In genomic region chr6:87722631-87723030, GRCm38 (mm10) we compare ENCODE assay signal across 8 mouse cellular contexts. TPM values are rescaled to one million over a fixed set of nuclear protein-coding genes. Genes with fewer than 3 reads are reported as not detected.
DNase-seq lines count a peak whose midpoint lies in the region; TF ChIP-seq lines count a peak whose summit lies in the region.

No protein-coding gene starts in this region.

- no peaks in the 10 kb centered on the region for H3K79me2 ChIP-seq in heart, adult 2 months (replicated peaks; ENCODE audit: control insufficient read depth, insufficient read depth, low read length)

- H3K4me3 ChIP-seq in heart, adult 2 months = no peak overlapping the region
- H3K4me3 ChIP-seq in kidney, adult 2 months (ENCODE audit: insufficient read depth, low read depth, low read length) = no peak overlapping the region

- 14% methylated on average over 13 of the region's 13 CpGs for WGBS in heart, adult 2 months
- 10% methylated on average over 13 of the region's 13 CpGs for WGBS in kidney, adult 2 months

- no peaks in the 10 kb centered on the region for H3K4me1 ChIP-seq in heart, adult 2 months (ENCODE audit: control insufficient read depth, insufficient read depth, low read length)
- 0 out of 2 replicates have a peak, but pooled peaks cover 2% of the 10 kb centered on the region for H3K4me1 ChIP-seq in kidney, adult 2 months (ENCODE audit: control insufficient read depth, insufficient read depth, low read length)

- TF ChIP-seq POLR2A in heart, adult 2 months (IDR thresholded peaks at IDR 0.05; ENCODE audit: insufficient read depth, low read depth, low read length) = no peak
- no peak for TF ChIP-seq POLR2A in kidney, adult 2 months (IDR thresholded peaks at IDR 0.05; ENCODE audit: low read depth, low read length)

- no peak for TF ChIP-seq CTCF in heart, adult 2 months (IDR thresholded peaks at IDR 0.05)
- TF ChIP-seq CTCF in kidney, adult 2 months (conservative IDR thresholded peaks at IDR 0.05; ENCODE audit: insufficient read depth, insufficient read length, low read depth, low read length) = no peak

- H3K27ac ChIP-seq in heart, adult 2 months = no peak overlapping the region
- H3K27ac ChIP-seq in kidney, adult 2 months (ENCODE audit: insufficient read depth, low read depth, low read length) = no peak overlapping the region

- no peak for TF ChIP-seq EP300 in heart, adult 2 months (IDR thresholded peaks at IDR 0.05; ENCODE audit: insufficient read depth, low read depth, low read length)

- no peaks in the 10 kb centered on the region for H3K27me3 ChIP-seq in heart, adult 2 months (ENCODE audit: control insufficient read depth, insufficient read depth, low read length)
- H3K27me3 ChIP-seq in kidney, adult 2 months (replicated peaks; ENCODE audit: control insufficient read depth, insufficient read depth, low read length) = no peaks in the 10 kb centered on the region

- intact Hi-C loops in heart, adult 2 months (cut with DNase I) = no loop called here

- peak; percentile 64 for DNase-seq in adrenal gland, postnatal 14 days
- no peak for DNase-seq in adrenal gland, adult 18-20 months (ENCODE audit: low spot score in 2 of 2)
- peak; percentile 67 for DNase-seq in WW6 (ENCODE audit: low read depth, low spot score)
- peak; percentile 54 to 56 for DNase-seq in heart, adult 2 months
- peak; percentile 30 for DNase-seq in kidney, adult 2 months
- peak; percentile 38 to 42 for DNase-seq in lung, postnatal 4 days
- peak; percentile 63 for DNase-seq in right cerebral cortex, postnatal 4 days
- no peak for DNase-seq in layer of hippocampus, postnatal 14 days (ENCODE audit: low spot score in 2 of 2)

- no peaks in the 10 kb centered on the region for H3K36me3 ChIP-seq in heart, adult 2 months (ENCODE audit: control insufficient read depth, insufficient read depth, low read length)
- no peaks in the 10 kb centered on the region for H3K36me3 ChIP-seq in kidney, adult 2 months (ENCODE audit: control insufficient read depth, insufficient read depth, low read length)

- H3K9ac ChIP-seq in heart, adult 2 months (ENCODE audit: low read depth, low read length) = no peak overlapping the region

RNA-seq across cellular contexts. Expression of gene Efcc1, which starts 8.0 kb away (rescaled TPM):
- total RNA-seq in adrenal gland, postnatal 14 days (2021) = 1.1 and 2.5 TPM in 2 replicates
- total RNA-seq in adrenal gland, adult 18-20 months (2021) = under 1 TPM; 0.27 to 0.51 TPM
- total RNA-seq in heart, adult 2 months (2021) = 1 to 10 TPM in 1 of 2 experiments, under 1 TPM in 1; 0.86 to 1.2 TPM
- 1.3 and 2.5 TPM in 2 replicates for polyA plus RNA-seq in heart, adult 2 months (2012; rRNA removed)
- polyA plus RNA-seq in kidney, adult 2 months (2012; rRNA removed) = 2.7 and 3.0 TPM in 2 replicates
- 1 to 10 TPM; 4.1 to 5.0 TPM for total RNA-seq in layer of hippocampus, postnatal 14 days (2021)

RNA-seq across cellular contexts. Expression of gene Aplf, which starts 50.6 kb away (rescaled TPM):
- 5.9 and 6.9 TPM in 2 replicates for total RNA-seq in adrenal gland, postnatal 14 days (2021)
- total RNA-seq in adrenal gland, adult 18-20 months (2021) = 1 to 10 TPM; 4.4 to 7.5 TPM
- 1 to 10 TPM; 2.1 to 2.6 TPM for total RNA-seq in heart, adult 2 months (2021)
- 1.4 and 2.1 TPM in 2 replicates for polyA plus RNA-seq in heart, adult 2 months (2012; rRNA removed)
- 2.6 TPM in 2 replicates for polyA plus RNA-seq in kidney, adult 2 months (2012; rRNA removed)
- total RNA-seq in layer of hippocampus, postnatal 14 days (2021) = 1 to 10 TPM; 7.3 to 7.4 TPM

RNA-seq across cellular contexts. Expression of gene Gp9, which starts 55.2 kb away (rescaled TPM):
- 0.52 and 0.60 TPM in 2 replicates for total RNA-seq in adrenal gland, postnatal 14 days (2021)
- total RNA-seq in adrenal gland, adult 18-20 months (2021) = under 1 TPM in 1 of 2 experiments, not detected in 1; 0.70 TPM
- total RNA-seq in heart, adult 2 months (2021) = 1 to 10 TPM in 1 of 2 experiments, under 1 TPM in 1; 0.94 to 5.8 TPM
- polyA plus RNA-seq in heart, adult 2 months (2012; rRNA removed) = 2.6 and 9.9 TPM in 2 replicates
- 0.66 and 1.1 TPM in 2 replicates for polyA plus RNA-seq in kidney, adult 2 months (2012; rRNA removed)
- under 1 TPM; 0.39 to 0.60 TPM for total RNA-seq in layer of hippocampus, postnatal 14 days (2021)

Comparison
In these comparisons a context has a peak if more than half of its experiments do, and no peak if none do; other contexts are left out.
1. DNase-seq: peak in adrenal gland, postnatal 14 days (single experiment), WW6 (single experiment), heart, adult 2 months (2 of 2), kidney, adult 2 months (single experiment), lung, postnatal 4 days (2 of 2) and right cerebral cortex, postnatal 4 days (single experiment); none in adrenal gland, adult 18-20 months (0 of 2) and layer of hippocampus, postnatal 14 days (0 of 2).